Mouse (Mus musculus) retina, embryonic 14.5 days (tissue): ENCODE data around the gene Rpf1.

Experiments
- DNase-seq: peaks from one replicate; pipeline ENCODE4 v3.0.0-alpha.2; 2015; ENCODE audit warnings: low spot score

The Rpf1 gene

GRCm38 (mm10) chr3:146520798-146521651 is at the start of gene Rpf1:
Gene Rpf1, minus strand, starts transcription at chr3:146521429.
- DNase-seq: peak; percentile 92

GRCm38 (mm10) chr3:146570939-146571338 is 49.7 kb upstream of the Rpf1 start:
- no peak for DNase-seq

GRCm38 (mm10) chr3:146570148-146570782 is 49.0 kb upstream of the Rpf1 start, which contains the start of gene Uox:
Gene Uox, plus strand, starts transcription at chr3:146570426.
- DNase-seq: no peak

- no peak for DNase-seq
Observed at GRCm38 (mm10) chr3:146569594-146569993, 48.4 kb upstream of the Rpf1 start.

GRCm38 (mm10) chr3:146567884-146568530 is 46.8 kb upstream of the Rpf1 start:
- no peak for DNase-seq

- no peak for DNase-seq
Observed at GRCm38 (mm10) chr3:146567366-146567765, 46.1 kb upstream of the Rpf1 start.

- no peak for DNase-seq
Observed at GRCm38 (mm10) chr3:146565065-146565411, 43.8 kb upstream of the Rpf1 start.

GRCm38 (mm10) chr3:146564268-146565064 is 43.2 kb upstream of the Rpf1 start:
- peak; percentile 88 for DNase-seq

- no peak for DNase-seq
Observed at GRCm38 (mm10) chr3:146562936-146563335, 41.7 kb upstream of the Rpf1 start.

GRCm38 (mm10) chr3:146557507-146557906 is 36.3 kb upstream of the Rpf1 start:
- DNase-seq: no peak

GRCm38 (mm10) chr3:146556567-146556966 is 35.3 kb upstream of the Rpf1 start:
- no peak for DNase-seq

GRCm38 (mm10) chr3:146554816-146555215 is 33.6 kb upstream of the Rpf1 start:
- no peak for DNase-seq

GRCm38 (mm10) chr3:146543632-146544031 is 22.4 kb upstream of the Rpf1 start:
- no peak for DNase-seq

GRCm38 (mm10) chr3:146540521-146541273 is 19.5 kb upstream of the Rpf1 start:
- no peak for DNase-seq

GRCm38 (mm10) chr3:146534986-146535385 is 13.8 kb upstream of the Rpf1 start:
- DNase-seq: no peak

GRCm38 (mm10) chr3:146528335-146528734 is 7.1 kb upstream of the Rpf1 start:
- DNase-seq: no peak

GRCm38 (mm10) chr3:146521652-146522020 is 407 bp upstream of the Rpf1 start:
- no peak for DNase-seq

GRCm38 (mm10) chr3:146520226-146520797 is 917 bp downstream of the Rpf1 start:
- no peak for DNase-seq

GRCm38 (mm10) chr3:146506711-146507110 is 14.5 kb downstream of the Rpf1 start:
- DNase-seq: no peak

GRCm38 (mm10) chr3:146501601-146502123 is 19.6 kb downstream of the Rpf1 start:
- DNase-seq: no peak

- DNase-seq: no peak
Observed at GRCm38 (mm10) chr3:146500810-146501201, 20.4 kb downstream of the Rpf1 start.
